Mouse (Mus musculus) cortical plate, adult 2 months (tissue): ENCODE results near the gene Asb6. TPM values are rescaled to one million over a fixed set of nuclear protein-coding genes. Genes with fewer than 3 reads are reported as not detected.
A peak's percentile ranks its signal among the peaks of the same experiment; 100 is the strongest.

ENCODE experiments used
- H3K27ac ChIP-seq: fragments of 200-500 bp; 2 replicates; pipeline ENCODE4 v1.5.1; 2012; ENCODE audit warnings: low read length, control low read depth, inconsistent platforms; ENCODE audit not compliant: insufficient read depth
- H3K4me1 ChIP-seq: fragments of 200-500 bp; 2 replicates; pipeline ENCODE4 v1.6.1; 2011; ENCODE audit warnings: low read length; ENCODE audit not compliant: control insufficient read depth, insufficient read depth
- H3K4me3 ChIP-seq: fragments of 200-500 bp; 2 replicates; pipeline ENCODE4 v1.5.1; 2011; ENCODE audit warnings: mild to moderate bottlenecking, low read length, control low read depth; ENCODE audit not compliant: insufficient read depth
- CTCF ChIP-seq: fragments of 200-500 bp; IDR thresholded peaks from 2 replicates; pipeline ENCODE4 v1.5.1; 2011; ENCODE audit warnings: mild to moderate bottlenecking, control low read depth, low read length; ENCODE audit not compliant: insufficient read depth; ENCODE audit errors: extremely low read depth
- POLR2A ChIP-seq: fragments of 200-500 bp; IDR thresholded peaks from 2 replicates; pipeline ENCODE4 v1.6.1; 2011; ENCODE audit warnings: mild to moderate bottlenecking, low read length, control low read depth; ENCODE audit not compliant: insufficient read depth; ENCODE audit errors: extremely low read depth
- polyA plus RNA-seq: library from polyadenylated mRNA; depleted of rRNA; stranded (reverse); fragments of >200 nt; gene quantifications from 2 replicates; pipeline ENCODE4 v1.2.3, GENCODE M21; 2012

Gene Asb6
- polyA plus RNA-seq, 1 experiment: 44.1 TPM

- TF ChIP-seq CTCF: no peak
- no peak overlapping the region for H3K4me3 ChIP-seq
- no peak overlapping the region for H3K27ac ChIP-seq
- H3K4me1 ChIP-seq: peaks cover 3% of the 10 kb centered on the region
Measured at GRCm38 (mm10) chr2:30862081-30862480, 31.9 kb upstream of the Asb6 start.

GRCm38 (mm10) chr2:30859782-30860181, 29.6 kb upstream of the Asb6 start:
- no peak overlapping the region for H3K4me3 ChIP-seq
- H3K4me1 ChIP-seq: 0 out of 2 replicates have a peak, but pooled peaks cover 5% of the 10 kb centered on the region
- no peak overlapping the region for H3K27ac ChIP-seq
- TF ChIP-seq CTCF (no peak), POLR2A (no peak)

GRCm38 (mm10) chr2:30857076-30857475, 26.9 kb upstream of the Asb6 start:
- Histone ChIP-seq H3K4me3 (no peak overlapping the region), H3K27ac (no peak overlapping the region), H3K4me1 (0 out of 2 replicates have a peak, but pooled peaks cover 5% of the 10 kb centered on the region)
- no peak for TF ChIP-seq POLR2A
- no peak for TF ChIP-seq CTCF

- no peak overlapping the region for H3K27ac ChIP-seq
- TF ChIP-seq POLR2A (no peak), CTCF (no peak)
- 0 out of 2 replicates have a peak, but pooled peaks cover 5% of the 10 kb centered on the region for H3K4me1 ChIP-seq
- H3K4me3 ChIP-seq: no peak overlapping the region
Measured at GRCm38 (mm10) chr2:30852771-30853313, 22.7 kb upstream of the Asb6 start.

GRCm38 (mm10) chr2:30850581-30850980, 20.4 kb upstream of the Asb6 start:
- Histone ChIP-seq H3K27ac (no peak overlapping the region), H3K4me1 (no peaks in the 10 kb centered on the region; the same call in 1 of the 2 replicates), H3K4me3 (no peak overlapping the region)
- TF ChIP-seq CTCF (no peak), POLR2A (no peak)

- Histone ChIP-seq H3K27ac (no peak overlapping the region), H3K4me3 (no peak overlapping the region), H3K4me1 (no peaks in the 10 kb centered on the region; the same call in 1 of the 2 replicates)
- no peak for TF ChIP-seq POLR2A
- no peak for TF ChIP-seq CTCF
Measured at GRCm38 (mm10) chr2:30848184-30848583, 18.1 kb upstream of the Asb6 start.

GRCm38 (mm10) chr2:30846723-30847122, 16.6 kb upstream of the Asb6 start:
- TF ChIP-seq POLR2A (no peak), CTCF (no peak)
- no peak overlapping the region for H3K27ac ChIP-seq
- no peaks in the 10 kb centered on the region; the same call in 1 of the 2 replicates for H3K4me1 ChIP-seq
- no peak overlapping the region for H3K4me3 ChIP-seq

GRCm38 (mm10) chr2:30846236-30846635, 16.1 kb upstream of the Asb6 start:
- TF ChIP-seq CTCF (no peak), POLR2A (no peak)

GRCm38 (mm10) chr2:30845152-30846070, 15.3 kb upstream of the Asb6 start:
- Histone ChIP-seq H3K4me1 (no peaks in the 10 kb centered on the region; the same call in 1 of the 2 replicates), H3K27ac (no peak overlapping the region), H3K4me3 (peak overlapping the region; percentile 37)
- no peak for TF ChIP-seq CTCF
- no peak for TF ChIP-seq POLR2A

More at GRCm38 (mm10) chr2:30846236-30846635, 16.1 kb upstream of the Asb6 start:
- Histone ChIP-seq H3K4me3 (no peak overlapping the region), H3K27ac (no peak overlapping the region), H3K4me1 (no peaks in the 10 kb centered on the region; the same call in 1 of the 2 replicates)
